Comparison of ENCODE assay signal across 17 mouse cellular contexts in the genomic region with DNA sequence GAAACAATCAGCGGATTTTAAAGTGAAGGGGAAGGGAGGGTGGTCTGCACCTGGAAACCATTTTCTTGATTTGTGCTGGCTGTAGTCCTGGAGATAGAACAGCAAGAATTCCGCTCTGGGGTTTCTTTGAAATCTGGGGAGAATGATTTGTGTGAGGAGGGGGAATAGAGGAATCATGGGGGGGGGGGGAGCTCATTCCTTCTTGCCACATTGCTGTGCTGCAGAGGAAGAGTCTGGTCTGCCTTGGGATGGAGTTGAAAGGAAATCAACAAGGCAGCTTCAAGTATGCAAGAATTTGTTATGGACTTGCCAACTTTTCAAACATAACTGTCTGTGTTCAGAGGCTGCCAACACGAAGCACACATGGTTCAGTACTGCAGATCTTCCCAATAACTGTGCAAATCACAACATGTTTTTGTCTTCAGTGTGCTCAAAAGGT.
DNase-seq lines count a peak whose midpoint lies in the region; ATAC-seq and TF ChIP-seq lines count a peak whose summit lies in the region.
"Had no signal": no experiment of that assay in that cellular context is flagged by ENCODE, and none has a peak within 500 bp of the region (broad histone marks: within the 10 kb centered on the region; RNA-seq: fewer than 3 reads in every experiment).

No protein-coding gene starts in this region.

- WGBS in forebrain, embryonic 14.5 days, result 71% methylated on average over 3 of the region's 3 CpGs
- 52% methylated on average over 3 of the region's 3 CpGs for WGBS in forebrain, postnatal 0 days
- 54% methylated on average over 3 of the region's 3 CpGs for WGBS in neural tube, embryonic 15.5 days

- no peak overlapping the region for H3K9ac ChIP-seq in forebrain, embryonic 14.5 days (ENCODE audit: low read length)
- no peak overlapping the region for H3K9ac ChIP-seq in forebrain, postnatal 0 days
- no peak overlapping the region for H3K9ac ChIP-seq in neural tube, embryonic 15.5 days (replicated peaks)
- H3K9ac ChIP-seq: intestine, embryonic 15.5 days; midbrain, embryonic 12.5 days had no signal

- no peak for TF ChIP-seq CTCF in forebrain, postnatal 0 days (IDR thresholded peaks at IDR 0.05; ENCODE audit: low read depth)
- no peak for TF ChIP-seq CTCF in layer of hippocampus, adult 2 months (conservative IDR thresholded peaks at IDR 0.05)

- no peaks in the 10 kb centered on the region for H3K27me3 ChIP-seq in forebrain, embryonic 14.5 days (replicated peaks; ENCODE audit: control insufficient read depth, insufficient read depth, low read length)
- no peaks in the 10 kb centered on the region for H3K27me3 ChIP-seq in forebrain, postnatal 0 days (ENCODE audit: insufficient read depth, low read length)
- no peaks in the 10 kb centered on the region for H3K27me3 ChIP-seq in neural tube, embryonic 15.5 days (replicated peaks)
- H3K27me3 ChIP-seq: intestine, embryonic 15.5 days; midbrain, embryonic 12.5 days had no signal

- H3K36me3 ChIP-seq in forebrain, embryonic 14.5 days (ENCODE audit: control insufficient read depth, insufficient read depth, low read length), result no peaks in the 10 kb centered on the region
- no peaks in the 10 kb centered on the region for H3K36me3 ChIP-seq in forebrain, postnatal 0 days (ENCODE audit: insufficient read depth)
- no peaks in the 10 kb centered on the region for H3K36me3 ChIP-seq in neural tube, embryonic 15.5 days
- H3K36me3 ChIP-seq: intestine, embryonic 15.5 days; midbrain, embryonic 12.5 days had no signal

- no peak overlapping the region for H3K4me3 ChIP-seq in forebrain, embryonic 14.5 days (ENCODE audit: low read depth, low read length)
- no peak overlapping the region for H3K4me3 ChIP-seq in forebrain, postnatal 0 days (ENCODE audit: low read depth, low read length)
- no peak overlapping the region for H3K4me3 ChIP-seq in neural tube, embryonic 15.5 days (replicated peaks)
- no peak overlapping the region for H3K4me3 ChIP-seq in layer of hippocampus, adult 2 months
- H3K4me3 ChIP-seq: erythroblast, embryonic 14.5 days; intestine, embryonic 15.5 days; midbrain, embryonic 12.5 days had no signal

- peak; percentile 25 for DNase-seq in forebrain, embryonic 14.5 days (ENCODE audit: low spot score)
- DNase-seq in forebrain, postnatal 0 days, result no peak
- DNase-seq in neural tube, embryonic 10.5 days (ENCODE audit: extremely low spot score, low spot score), result peak; percentile 36
- peak; percentile 42 for DNase-seq in hindlimb bud, embryonic 11.5 days (ENCODE audit: extremely low spot score, low read depth, low spot score)
- no peak for DNase-seq in layer of hippocampus, adult 2 months (ENCODE audit: low spot score in 2 of 2)
- no peak for DNase-seq in left cerebral cortex, adult 8-10 months (ENCODE audit: low spot score in 2 of 2)
- no peak for DNase-seq in gastrocnemius, postnatal 4 days (ENCODE audit: low spot score in 2 of 2)
- DNase-seq: cerebellum, postnatal 14 days; lung, postnatal 36 days; right cerebral cortex, postnatal 25 days had no signal

- H3K27ac ChIP-seq in forebrain, embryonic 14.5 days (ENCODE audit: low read depth, low read length), result no peak overlapping the region
- H3K27ac ChIP-seq in forebrain, postnatal 0 days (ENCODE audit: low read depth, low read length), result no peak overlapping the region
- H3K27ac ChIP-seq in neural tube, embryonic 15.5 days (replicated peaks), result no peak overlapping the region
- H3K27ac ChIP-seq in layer of hippocampus, adult 2 months, result no peak overlapping the region
- H3K27ac ChIP-seq: intestine, embryonic 15.5 days; midbrain, embryonic 12.5 days had no signal

- no peak for ATAC-seq in forebrain, embryonic 14.5 days
- no peak for ATAC-seq in forebrain, postnatal 0 days
- no peak for ATAC-seq in neural tube, embryonic 15.5 days (ENCODE audit: low FRiP score)
- ATAC-seq: activated CD4-positive, CD25-positive, alpha-beta regulatory T cell, adult 4 months; intestine, embryonic 15.5 days had no signal

- no peak overlapping the region for H3K4me2 ChIP-seq in forebrain, embryonic 14.5 days (ENCODE audit: low read length)
- no peak overlapping the region for H3K4me2 ChIP-seq in forebrain, postnatal 0 days (ENCODE audit: low read depth)
- H3K4me2 ChIP-seq in neural tube, embryonic 15.5 days, result no peak overlapping the region
- H3K4me2 ChIP-seq: heart, embryonic 11.5 days; intestine, embryonic 15.5 days; liver, embryonic 11.5 days; midbrain, embryonic 12.5 days had no signal

- H3K9me3 ChIP-seq in forebrain, embryonic 14.5 days (replicated peaks; ENCODE audit: control insufficient read depth, low read length), result no peaks in the 10 kb centered on the region
- H3K9me3 ChIP-seq in forebrain, postnatal 0 days (ENCODE audit: low read length), result no peaks in the 10 kb centered on the region
- H3K9me3 ChIP-seq in neural tube, embryonic 15.5 days (replicated peaks), result no peaks in the 10 kb centered on the region
- H3K9me3 ChIP-seq: intestine, embryonic 15.5 days; midbrain, embryonic 12.5 days had no signal

- no peaks in the 10 kb centered on the region for H3K4me1 ChIP-seq in forebrain, embryonic 14.5 days (ENCODE audit: control insufficient read depth, insufficient read depth, low read length)
- H3K4me1 ChIP-seq in forebrain, postnatal 0 days (ENCODE audit: insufficient read depth), result no peaks in the 10 kb centered on the region
- no peaks in the 10 kb centered on the region for H3K4me1 ChIP-seq in neural tube, embryonic 15.5 days
- H3K4me1 ChIP-seq: intestine, embryonic 15.5 days; midbrain, embryonic 12.5 days had no signal

Comparison
In these comparisons a context has a peak if more than half of its experiments do, and no peak if none do; other contexts are left out.
1. DNase-seq: peak in forebrain, embryonic 14.5 days (single experiment), neural tube, embryonic 10.5 days (single experiment) and hindlimb bud, embryonic 11.5 days (single experiment); none in forebrain, postnatal 0 days (single experiment), layer of hippocampus, adult 2 months (0 of 2), left cerebral cortex, adult 8-10 months (0 of 2) and gastrocnemius, postnatal 4 days (0 of 2).